In the genomic region with DNA sequence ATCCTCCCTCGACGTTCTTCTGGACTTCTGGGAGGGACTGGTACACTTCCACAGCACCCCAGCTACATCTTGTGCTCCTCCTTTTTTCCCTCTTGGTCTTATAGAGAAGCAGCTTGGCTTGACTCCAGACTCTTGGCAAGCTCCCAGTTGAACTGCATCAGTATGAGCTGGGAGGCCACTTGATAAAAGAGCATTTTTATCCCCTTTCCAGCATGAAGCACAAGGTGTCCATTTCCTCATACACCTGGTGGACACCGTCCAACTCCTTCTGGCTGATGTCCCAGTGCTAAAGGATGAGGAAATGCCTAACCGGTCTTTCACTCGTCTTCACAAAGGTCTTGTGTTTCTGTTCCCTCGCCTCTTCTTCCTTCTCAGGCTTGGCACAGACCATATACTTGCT, we compare ENCODE assay signal across 9 mouse cellular contexts.
A peak's percentile ranks its signal among the peaks of the same experiment; 100 is the strongest.
DNase-seq lines count a peak whose midpoint lies in the region; ATAC-seq and TF ChIP-seq lines count a peak whose summit lies in the region.
"Had no signal": no experiment of that assay in that cellular context is flagged by ENCODE, and none has a peak within 500 bp of the region (broad histone marks: within the 10 kb centered on the region; RNA-seq: fewer than 3 reads in every experiment).

No protein-coding gene starts in this region.

- 48% methylated on average over 6 of the region's 6 CpGs for WGBS in kidney, adult 2 months

- TF ChIP-seq POLR2A in kidney, adult 2 months (IDR thresholded peaks at IDR 0.05; ENCODE audit: low read depth, low read length): no peak
- no peak for TF ChIP-seq POLR2A in brain, embryonic 14.5 days (IDR thresholded peaks at IDR 0.05; ENCODE audit: borderline replicate concordance, extremely low read depth, insufficient read depth, insufficient read length, poor library complexity, severe bottlenecking)

- ATAC-seq in inflammation-experienced regulatory T-cells, adult 6 months: no peak

- no peaks in the 10 kb centered on the region for H3K4me1 ChIP-seq in kidney, adult 2 months (ENCODE audit: control insufficient read depth, insufficient read depth, low read length)
- H3K4me1 ChIP-seq: embryonic facial prominence, embryonic 12.5 days had no signal

- peak; percentile 13 for DNase-seq in kidney, adult 2 months
- no peak for DNase-seq in kidney, adult 18-20 months
- DNase-seq in brain, embryonic 14.5 days (ENCODE audit: low read depth): peak; percentile 70
- DNase-seq in cerebellum, adult 9-11 months: peak; percentile 62
- DNase-seq in lung, postnatal 4 days: peak; percentile 54 to 72
- DNase-seq in thymus, postnatal 10 days (ENCODE audit: low spot score in 2 of 2): no peak
- DNase-seq: liver had no signal

- H3K4me3 ChIP-seq in kidney, adult 2 months (ENCODE audit: insufficient read depth, low read depth, low read length): no peak overlapping the region
- H3K4me3 ChIP-seq: embryonic facial prominence, embryonic 12.5 days had no signal

- TF ChIP-seq CTCF in kidney, adult 2 months (conservative IDR thresholded peaks at IDR 0.05; ENCODE audit: insufficient read depth, insufficient read length, low read depth, low read length): no peak
- TF ChIP-seq CTCF in brain, embryonic 14.5 days (IDR thresholded peaks at IDR 0.05; ENCODE audit: borderline replicate concordance, extremely low read depth, insufficient read depth, insufficient read length): no peak

- no peak overlapping the region for H3K27ac ChIP-seq in kidney, adult 2 months (ENCODE audit: insufficient read depth, low read depth, low read length)
- H3K27ac ChIP-seq: embryonic facial prominence, embryonic 12.5 days had no signal

- no peaks in the 10 kb centered on the region for H3K27me3 ChIP-seq in kidney, adult 2 months (replicated peaks; ENCODE audit: control insufficient read depth, insufficient read depth, low read length)
- H3K27me3 ChIP-seq: embryonic facial prominence, embryonic 12.5 days had no signal

- no peaks in the 10 kb centered on the region for H3K36me3 ChIP-seq in kidney, adult 2 months (ENCODE audit: control insufficient read depth, insufficient read depth, low read length)

Comparison
In these comparisons a context has a peak if more than half of its experiments do, and no peak if none do; other contexts are left out.
1. DNase-seq: peak in kidney, adult 2 months (single experiment), brain, embryonic 14.5 days (single experiment), cerebellum, adult 9-11 months (single experiment) and lung, postnatal 4 days (2 of 2); none in kidney, adult 18-20 months (single experiment) and thymus, postnatal 10 days (0 of 2).